Mouse (Mus musculus) forebrain, embryonic 10.5 days (tissue): ENCODE results near the gene Fbxo7. TPM values are rescaled to one million over a fixed set of nuclear protein-coding genes. Genes with fewer than 3 reads are reported as not detected.

Experiments used
- DNase-seq: peaks from one replicate; pipeline ENCODE4 v3.0.0-alpha.2; 2017; ENCODE audit warnings: low spot score; ENCODE audit errors: extremely low spot score
- H3K27ac ChIP-seq: fragments of 300-500 bp; sonication (generic); 2 replicates; pipeline ENCODE4 v1.5.1; 2016; ENCODE audit warnings: mild to moderate bottlenecking
- H3K27me3 ChIP-seq: fragments of 300-500 bp; sonication (generic); 2 replicates; pipeline ENCODE4 v1.6.1; 2016; ENCODE audit warnings: mild to moderate bottlenecking; ENCODE audit not compliant: poor library complexity, severe bottlenecking
- H3K36me3 ChIP-seq: fragments of 300-500 bp; sonication (generic); replicated peaks from 2 replicates; pipeline ENCODE4 v1.6.1; 2016; ENCODE audit warnings: mild to moderate bottlenecking, moderate library complexity
- H3K4me1 ChIP-seq: fragments of 300-500 bp; sonication (generic); 2 replicates; pipeline ENCODE4 v1.6.1; 2016
- H3K4me3 ChIP-seq: fragments of 300-500 bp; sonication (generic); 2 replicates; pipeline ENCODE4 v1.5.1; 2016; ENCODE audit warnings: mild to moderate bottlenecking, moderate library complexity
- H3K9me3 ChIP-seq: fragments of 300-500 bp; sonication (generic); 2 replicates; pipeline ENCODE4 v1.6.1; 2016; ENCODE audit warnings: mild to moderate bottlenecking, moderate library complexity
- WGBS: fragments of 180-500 bp; shearing (Covaris S2); methylation state at CpG from one replicate; pipeline ENCODE4 v1.1.7; 2016; 5-methylcytosine and 5-hydroxymethylcytosine counted together
- polyA plus RNA-seq: library from polyadenylated mRNA; unstranded; fragments of >200 nt; fragmentation: Nextera tagmentation; extraction: Ambion mirVana; gene quantifications from 2 replicates; pipeline ENCODE4 v1.2.1, GENCODE M21; 2016

Gene Fbxo7
- polyA plus RNA-seq, 1 experiment from 2014 or later, result 18.4 TPM

DNA sequence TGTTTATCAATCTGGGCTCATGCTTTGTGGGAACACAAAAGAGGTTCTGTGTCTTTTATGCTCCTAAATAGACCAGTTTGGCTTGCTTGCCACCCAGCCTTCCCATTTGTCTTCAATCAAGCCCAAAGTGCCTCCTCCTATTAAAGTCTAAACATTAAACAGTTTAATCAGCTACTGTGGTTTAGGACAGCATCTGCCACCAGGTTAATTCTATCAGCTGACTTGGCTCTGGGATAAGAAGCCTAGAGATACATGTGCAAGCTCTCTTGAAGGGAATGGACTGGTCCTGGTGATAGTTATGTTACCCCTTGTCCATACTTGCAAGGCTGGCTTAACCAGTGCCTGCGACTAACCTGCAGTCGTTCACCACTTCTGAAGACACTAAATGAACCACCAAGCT is 28.8 kb downstream of the Fbxo7 start:
- Histone ChIP-seq H3K27me3 (no peaks in the 10 kb centered on the region), H3K4me3 (no peak overlapping the region), H3K4me1 (peaks cover 9% of the 10 kb centered on the region), H3K36me3 (peaks cover 14% of the 10 kb centered on the region), H3K9me3 (no peaks in the 10 kb centered on the region), H3K27ac (no peak overlapping the region)
- no peak for DNase-seq
- 81% methylated on average over 2 of the region's 2 CpGs for WGBS

GRCm38 (mm10) chr10:86052818-86053522 is 31.2 kb downstream of the Fbxo7 start:
- Histone ChIP-seq H3K27ac (no peak overlapping the region), H3K4me1 (peaks cover 13% of the 10 kb centered on the region), H3K27me3 (no peaks in the 10 kb centered on the region), H3K36me3 (peaks cover 13% of the 10 kb centered on the region), H3K4me3 (no peak overlapping the region), H3K9me3 (peaks cover 6% of the 10 kb centered on the region; the same call in 1 of the 2 replicates)
- no peak for DNase-seq
- 92% methylated on average over 10 of the region's 10 CpGs for WGBS

GRCm38 (mm10) chr10:86056297-86056903 is 34.6 kb downstream of the Fbxo7 start:
- peaks cover 6% of the 10 kb centered on the region; the same call in 1 of the 2 replicates for H3K9me3 ChIP-seq
- H3K27me3 ChIP-seq, result no peaks in the 10 kb centered on the region
- no peak overlapping the region for H3K4me3 ChIP-seq
- 84% methylated on average over 8 of the region's 8 CpGs for WGBS
- no peak for DNase-seq
- 0 out of 2 replicates have a peak, but pooled peaks cover 11% of the 10 kb centered on the region for H3K36me3 ChIP-seq
- no peak overlapping the region for H3K27ac ChIP-seq
- H3K4me1 ChIP-seq, result peaks cover 17% of the 10 kb centered on the region

DNA sequence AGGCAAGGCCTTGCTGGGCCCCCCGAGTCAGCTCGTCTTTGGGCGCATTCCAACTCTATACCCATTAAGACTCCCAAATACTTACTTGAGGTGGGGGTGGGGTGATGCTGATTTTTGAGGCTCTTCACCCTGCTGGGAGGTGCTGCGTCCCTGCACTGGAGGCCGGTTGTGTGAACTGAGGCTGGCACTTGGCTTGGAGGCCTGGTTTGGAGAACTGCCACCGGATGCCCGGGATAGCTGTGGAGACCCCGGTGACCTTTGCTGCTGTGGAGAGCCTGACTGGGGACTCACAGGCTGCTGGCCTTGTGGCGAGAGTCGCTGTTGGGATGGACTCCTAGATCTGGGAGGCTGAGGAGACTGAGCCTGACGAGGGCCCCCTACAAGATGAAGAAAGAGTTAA is 35.5 kb downstream of the Fbxo7 start:
- Histone ChIP-seq H3K27me3 (no peaks in the 10 kb centered on the region), H3K36me3 (0 out of 2 replicates have a peak, but pooled peaks cover 11% of the 10 kb centered on the region), H3K9me3 (peaks cover 6% of the 10 kb centered on the region; the same call in 1 of the 2 replicates), H3K4me3 (no peak overlapping the region), H3K27ac (peak overlapping the region; percentile 20; the same call in 1 of the 2 replicates), H3K4me1 (peaks cover 11% of the 10 kb centered on the region)
- WGBS, result 81% methylated on average over 11 of the region's 11 CpGs
- no peak for DNase-seq

- peaks cover 11% of the 10 kb centered on the region for H3K4me1 ChIP-seq
- no peak overlapping the region for H3K4me3 ChIP-seq
- peaks cover 6% of the 10 kb centered on the region; the same call in 1 of the 2 replicates for H3K9me3 ChIP-seq
- WGBS, result 67% methylated on average over 2 of the region's 2 CpGs
- no peak overlapping the region; the same call in 1 of the 2 replicates for H3K27ac ChIP-seq
- DNase-seq, result no peak
- no peaks in the 10 kb centered on the region for H3K27me3 ChIP-seq
- 0 out of 2 replicates have a peak, but pooled peaks cover 11% of the 10 kb centered on the region for H3K36me3 ChIP-seq
These were observed 35.9 kb downstream of the Fbxo7 start for GRCm38 (mm10) chr10:86057712-86058111.

DNA sequence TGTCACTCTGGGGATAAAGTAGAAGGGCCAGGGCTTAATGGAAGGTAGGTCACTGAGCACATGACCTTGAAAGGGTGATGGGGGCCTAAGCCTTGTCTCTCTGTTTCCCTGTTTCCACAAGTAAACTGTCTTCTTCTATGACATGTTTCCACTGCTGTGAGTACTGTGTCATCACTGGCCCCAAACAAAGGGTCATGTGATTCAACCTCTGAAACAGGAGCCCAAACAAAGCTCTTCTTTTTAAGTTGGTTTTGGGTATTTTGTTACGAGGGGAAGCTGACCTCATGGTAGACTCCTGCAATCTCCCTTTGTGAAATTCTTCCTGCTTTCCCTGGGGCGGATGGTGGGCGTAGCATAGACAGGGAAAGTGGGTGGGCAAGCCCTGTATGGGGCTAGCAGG is 38.5 kb downstream of the Fbxo7 start:
- DNase-seq, result no peak
- H3K36me3 ChIP-seq, result 0 out of 2 replicates have a peak, but pooled peaks cover 11% of the 10 kb centered on the region
- peaks cover 6% of the 10 kb centered on the region; the same call in 1 of the 2 replicates for H3K9me3 ChIP-seq
- H3K27me3 ChIP-seq, result no peaks in the 10 kb centered on the region
- WGBS, result 51% methylated on average over 3 of the region's 3 CpGs
- peaks cover 15% of the 10 kb centered on the region for H3K4me1 ChIP-seq
- H3K4me3 ChIP-seq, result no peak overlapping the region
- H3K27ac ChIP-seq, result no peak overlapping the region

- WGBS, result 80% methylated on average over 5 of the region's 5 CpGs
- no peak for DNase-seq
- H3K27me3 ChIP-seq, result no peaks in the 10 kb centered on the region
- no peaks in the 10 kb centered on the region for H3K36me3 ChIP-seq
- no peak overlapping the region for H3K4me3 ChIP-seq
- peaks cover 13% of the 10 kb centered on the region for H3K4me1 ChIP-seq
- no peaks in the 10 kb centered on the region for H3K9me3 ChIP-seq
- H3K27ac ChIP-seq, result no peak overlapping the region
These were observed 40.7 kb downstream of the Fbxo7 start for GRCm38 (mm10) chr10:86062261-86063017.

DNA sequence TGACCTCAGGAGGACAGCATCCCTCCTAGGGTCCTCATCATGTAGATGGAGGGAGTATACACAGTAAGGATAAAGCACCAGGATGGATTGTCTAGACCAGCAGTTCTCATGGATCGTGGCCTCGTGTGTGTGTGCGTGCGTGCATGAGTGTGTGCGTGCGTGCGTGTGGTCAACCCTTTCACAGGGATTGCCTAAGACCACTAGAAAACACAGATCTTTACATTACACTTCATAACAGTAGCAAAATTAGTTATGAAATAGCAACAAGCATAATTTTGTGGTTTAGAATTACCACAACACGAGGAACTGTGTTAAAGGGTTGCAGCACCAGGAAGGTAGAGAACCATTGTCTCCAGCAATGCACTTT is 41.2 kb downstream of the Fbxo7 start:
- Histone ChIP-seq H3K36me3 (no peaks in the 10 kb centered on the region), H3K4me3 (no peak overlapping the region), H3K9me3 (no peaks in the 10 kb centered on the region), H3K27ac (no peak overlapping the region), H3K27me3 (no peaks in the 10 kb centered on the region), H3K4me1 (peaks cover 15% of the 10 kb centered on the region)
- no peak for DNase-seq
- WGBS, result 99% methylated on average over 8 of the region's 8 CpGs

- peaks cover 34% of the 10 kb centered on the region for H3K4me1 ChIP-seq
- H3K4me3 ChIP-seq, result no peak overlapping the region
- H3K27me3 ChIP-seq, result no peaks in the 10 kb centered on the region
- H3K36me3 ChIP-seq, result no peaks in the 10 kb centered on the region
- WGBS, result 3% methylated on average over 4 of the region's 4 CpGs
- peak; percentile 76 for DNase-seq
- peak overlapping the region; percentile 73 for H3K27ac ChIP-seq
- no peaks in the 10 kb centered on the region for H3K9me3 ChIP-seq
These were observed 43.2 kb downstream of the Fbxo7 start for GRCm38 (mm10) chr10:86064937-86065336.

DNA sequence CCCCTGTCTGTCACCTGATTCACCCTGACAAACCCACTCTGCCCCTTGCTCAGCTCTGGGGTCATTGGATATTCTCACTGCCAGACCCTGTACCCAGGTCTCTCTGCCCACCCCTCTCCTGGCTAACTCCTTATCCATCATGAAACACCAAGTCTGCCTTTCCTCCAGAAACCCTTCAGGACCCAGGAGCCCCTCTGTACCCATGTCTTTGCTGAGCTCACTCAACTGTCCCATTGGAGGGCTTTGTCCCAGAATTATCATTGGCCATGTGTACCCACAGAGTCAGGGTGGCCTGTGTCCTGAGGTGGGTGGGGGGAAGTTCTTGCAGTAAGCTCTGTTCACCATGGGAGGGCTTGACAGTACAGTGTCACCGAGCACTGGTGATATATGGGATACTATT is 43.9 kb downstream of the Fbxo7 start:
- H3K27ac ChIP-seq, result peak overlapping the region; percentile 73; the same call in 1 of the 2 replicates

DNA sequence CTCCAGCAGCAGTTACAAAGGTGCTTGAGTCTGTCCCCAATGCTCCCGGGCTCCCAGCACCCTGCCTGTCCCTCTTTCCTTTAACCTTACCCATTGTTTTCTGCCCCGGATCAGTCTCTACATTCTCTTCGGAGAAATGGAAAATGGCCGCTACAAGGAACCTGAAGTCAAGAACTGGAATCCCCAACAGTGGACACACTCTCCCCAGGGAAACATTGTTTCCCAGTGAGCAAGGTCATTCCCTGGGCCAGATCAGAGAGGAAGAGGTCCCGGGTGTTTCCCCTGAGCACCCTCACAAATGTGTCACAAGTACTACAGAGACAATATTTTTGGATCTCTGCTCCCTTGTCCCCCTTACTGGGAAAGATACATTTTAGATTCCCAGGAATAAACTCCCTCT is 44.9 kb downstream of the Fbxo7 start:
- Histone ChIP-seq H3K9me3 (no peaks in the 10 kb centered on the region), H3K36me3 (no peaks in the 10 kb centered on the region), H3K4me1 (peaks cover 28% of the 10 kb centered on the region), H3K27ac (no peak overlapping the region), H3K4me3 (no peak overlapping the region), H3K27me3 (no peaks in the 10 kb centered on the region)
- 85% methylated on average over 5 of the region's 5 CpGs for WGBS
- DNase-seq, result no peak

More for the DNA sequence above, 43.9 kb downstream of the Fbxo7 start:
- peaks cover 28% of the 10 kb centered on the region for H3K4me1 ChIP-seq
- H3K27me3 ChIP-seq, result no peaks in the 10 kb centered on the region
- no peak overlapping the region for H3K4me3 ChIP-seq
- no peaks in the 10 kb centered on the region for H3K9me3 ChIP-seq
- WGBS, result 91% methylated on average over 1 of the region's 1 CpGs
- no peaks in the 10 kb centered on the region for H3K36me3 ChIP-seq
- DNase-seq, result no peak

DNA sequence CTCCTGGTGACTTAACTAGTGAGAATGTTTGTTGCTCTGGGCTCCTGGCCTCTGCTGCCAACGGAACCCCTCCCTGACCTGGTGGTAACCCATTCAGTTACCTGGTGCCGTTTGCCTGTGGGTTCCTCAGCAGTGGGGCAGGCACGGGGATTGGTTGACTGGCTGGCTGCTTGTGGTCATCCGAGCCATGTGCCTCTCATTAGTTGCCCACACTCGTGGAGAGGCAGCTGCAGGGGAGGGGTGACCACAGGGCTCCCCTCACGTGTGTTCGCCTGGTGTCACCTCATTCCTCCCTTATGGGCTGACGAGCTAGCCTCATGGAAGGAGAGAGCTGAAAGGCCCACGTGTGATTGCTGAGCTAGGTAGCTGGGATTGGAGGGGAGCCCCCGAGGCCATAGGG is 46.1 kb downstream of the Fbxo7 start:
- H3K4me1 ChIP-seq, result peaks cover 28% of the 10 kb centered on the region
- H3K36me3 ChIP-seq, result no peaks in the 10 kb centered on the region
- no peak for DNase-seq
- H3K27me3 ChIP-seq, result no peaks in the 10 kb centered on the region
- WGBS, result 60% methylated on average over 10 of the region's 10 CpGs
- no peak overlapping the region for H3K4me3 ChIP-seq
- H3K9me3 ChIP-seq, result no peaks in the 10 kb centered on the region
- H3K27ac ChIP-seq, result peak overlapping the region; percentile 80
